Mouse (Mus musculus): ENCODE results near the gene Ccdc170. TPM values are rescaled to one million over a fixed set of nuclear protein-coding genes. Genes with fewer than 3 reads are reported as not detected.
"Not testable (repeated sequence)": the region's sequence is repeated elsewhere in the genome, so short reads cannot be mapped to it uniquely, and the experiment has no call there.

Gene Ccdc170
- polyA plus RNA-seq, 1 experiment = not detected

GRCm38 (mm10) chr10:4597211-4597610 is 114.9 kb downstream of the Ccdc170 start:
- Histone ChIP-seq H3K36me3 (ENCODE audit: control insufficient read depth, insufficient read depth, low read length) (no peaks in the 10 kb centered on the region), H3K27ac (ENCODE audit: insufficient read depth, low read depth, low read length) (no peak overlapping the region), H3K27me3 (ENCODE audit: control insufficient read depth, insufficient read depth, low read length) (no peaks in the 10 kb centered on the region), H3K4me3 (ENCODE audit: low read depth, low read length) (no peak overlapping the region), H3K4me1 (ENCODE audit: control insufficient read depth, insufficient read depth, insufficient read length, low read length) (no peaks in the 10 kb centered on the region)
- TF ChIP-seq POLR2A (IDR thresholded peaks at IDR 0.05; ENCODE audit: low read depth, low read length) = no peak
- TF ChIP-seq CTCF (IDR thresholded peaks at IDR 0.05; ENCODE audit: extremely low read depth, insufficient read length, insufficient replicate concordance, low read depth, low read length) = no peak
- WGBS = 87% methylated on average over 4 of the region's 4 CpGs

GRCm38 (mm10) chr10:4598244-4598842 is 116.0 kb downstream of the Ccdc170 start:
- 49% methylated on average over 10 of the region's 10 CpGs for WGBS
- Histone ChIP-seq H3K27ac (ENCODE audit: insufficient read depth, low read depth, low read length) (no peak overlapping the region), H3K4me3 (ENCODE audit: low read depth, low read length) (no peak overlapping the region), H3K36me3 (ENCODE audit: control insufficient read depth, insufficient read depth, low read length) (no peaks in the 10 kb centered on the region), H3K4me1 (ENCODE audit: control insufficient read depth, insufficient read depth, insufficient read length, low read length) (no peaks in the 10 kb centered on the region), H3K27me3 (ENCODE audit: control insufficient read depth, insufficient read depth, low read length) (no peaks in the 10 kb centered on the region)
- TF ChIP-seq CTCF (IDR thresholded peaks at IDR 0.05; ENCODE audit: extremely low read depth, insufficient read length, insufficient replicate concordance, low read depth, low read length) = peak; percentile 74; the same call in 1 of the 2 replicates
- TF ChIP-seq POLR2A (IDR thresholded peaks at IDR 0.05; ENCODE audit: low read depth, low read length) = no peak

GRCm38 (mm10) chr10:4598916-4599315 is 116.6 kb downstream of the Ccdc170 start:
- 76% methylated on average over 12 of the region's 12 CpGs for WGBS

GRCm38 (mm10) chr10:4599591-4599990 is 117.3 kb downstream of the Ccdc170 start:
- WGBS = 50% methylated on average over 4 of the region's 4 CpGs
- TF ChIP-seq CTCF (IDR thresholded peaks at IDR 0.05; ENCODE audit: extremely low read depth, insufficient read length, insufficient replicate concordance, low read depth, low read length) (no peak), POLR2A (IDR thresholded peaks at IDR 0.05; ENCODE audit: low read depth, low read length) (no peak)

More at GRCm38 (mm10) chr10:4598916-4599315, 116.6 kb downstream of the Ccdc170 start:
- TF ChIP-seq POLR2A (IDR thresholded peaks at IDR 0.05; ENCODE audit: low read depth, low read length) (no peak), CTCF (IDR thresholded peaks at IDR 0.05; ENCODE audit: extremely low read depth, insufficient read length, insufficient replicate concordance, low read depth, low read length) (no peak)
- Histone ChIP-seq H3K4me1 (ENCODE audit: control insufficient read depth, insufficient read depth, insufficient read length, low read length) (no peaks in the 10 kb centered on the region), H3K27ac (ENCODE audit: insufficient read depth, low read depth, low read length) (no peak overlapping the region), H3K27me3 (ENCODE audit: control insufficient read depth, insufficient read depth, low read length) (no peaks in the 10 kb centered on the region), H3K4me3 (ENCODE audit: low read depth, low read length) (no peak overlapping the region), H3K36me3 (ENCODE audit: control insufficient read depth, insufficient read depth, low read length) (no peaks in the 10 kb centered on the region)

GRCm38 (mm10) chr10:4600796-4601474 is 118.6 kb downstream of the Ccdc170 start:
- no peaks in the 10 kb centered on the region for H3K4me1 ChIP-seq (ENCODE audit: control insufficient read depth, insufficient read depth, insufficient read length, low read length)
- H3K27me3 ChIP-seq (ENCODE audit: control insufficient read depth, insufficient read depth, low read length) = no peaks in the 10 kb centered on the region
- TF ChIP-seq CTCF (IDR thresholded peaks at IDR 0.05; ENCODE audit: extremely low read depth, insufficient read length, insufficient replicate concordance, low read depth, low read length) (no peak), POLR2A (IDR thresholded peaks at IDR 0.05; ENCODE audit: low read depth, low read length) (no peak)
- no peaks in the 10 kb centered on the region for H3K36me3 ChIP-seq (ENCODE audit: control insufficient read depth, insufficient read depth, low read length)
- no peak overlapping the region for H3K27ac ChIP-seq (ENCODE audit: insufficient read depth, low read depth, low read length)
- 66% methylated on average over 2 of the region's 2 CpGs for WGBS
- no peak overlapping the region for H3K4me3 ChIP-seq (ENCODE audit: low read depth, low read length)

More at GRCm38 (mm10) chr10:4599591-4599990, 117.3 kb downstream of the Ccdc170 start:
- Histone ChIP-seq H3K4me3 (ENCODE audit: low read depth, low read length) (no peak overlapping the region), H3K36me3 (ENCODE audit: control insufficient read depth, insufficient read depth, low read length) (no peaks in the 10 kb centered on the region), H3K27ac (ENCODE audit: insufficient read depth, low read depth, low read length) (no peak overlapping the region), H3K27me3 (ENCODE audit: control insufficient read depth, insufficient read depth, low read length) (no peaks in the 10 kb centered on the region), H3K4me1 (ENCODE audit: control insufficient read depth, insufficient read depth, insufficient read length, low read length) (no peaks in the 10 kb centered on the region)

GRCm38 (mm10) chr10:4601612-4602011 is 119.3 kb downstream of the Ccdc170 start:
- not testable (repeated sequence) for H3K4me3 ChIP-seq (ENCODE audit: low read depth, low read length); H3K36me3 ChIP-seq (ENCODE audit: control insufficient read depth, insufficient read depth, low read length); H3K4me1 ChIP-seq (ENCODE audit: control insufficient read depth, insufficient read depth, insufficient read length, low read length); H3K27me3 ChIP-seq (ENCODE audit: control insufficient read depth, insufficient read depth, low read length); H3K27ac ChIP-seq (ENCODE audit: insufficient read depth, low read depth, low read length)

- no peak overlapping the region for H3K4me3 ChIP-seq (ENCODE audit: low read depth, low read length)
- H3K27ac ChIP-seq (ENCODE audit: insufficient read depth, low read depth, low read length) = no peak overlapping the region
- TF ChIP-seq POLR2A (IDR thresholded peaks at IDR 0.05; ENCODE audit: low read depth, low read length) (no peak), CTCF (IDR thresholded peaks at IDR 0.05; ENCODE audit: extremely low read depth, insufficient read length, insufficient replicate concordance, low read depth, low read length) (no peak)
- H3K27me3 ChIP-seq (ENCODE audit: control insufficient read depth, insufficient read depth, low read length) = no peaks in the 10 kb centered on the region
- H3K4me1 ChIP-seq (ENCODE audit: control insufficient read depth, insufficient read depth, insufficient read length, low read length) = no peaks in the 10 kb centered on the region
- no peaks in the 10 kb centered on the region for H3K36me3 ChIP-seq (ENCODE audit: control insufficient read depth, insufficient read depth, low read length)
- WGBS = 77% methylated on average over 4 of the region's 4 CpGs
These were observed 120.2 kb downstream of the Ccdc170 start for GRCm38 (mm10) chr10:4602466-4602865.

All from small intestine, adult 2 months (tissue).